Mouse (Mus musculus) macrophage (primary cell): Measurements from ENCODE around the gene Enpp6. TPM values are rescaled to one million over a fixed set of nuclear protein-coding genes. Genes with fewer than 3 reads are reported as not detected.
"Not testable (repeated sequence)": the region's sequence is repeated elsewhere in the genome, so short reads cannot be mapped to it uniquely, and the experiment has no call there.

Source experiments
- H3K27ac ChIP-seq: fragments of 350-480 bp; formaldehyde crosslinking; 2 replicates; pipeline ENCODE4 v1.9.0; 2021
- H3K36me3 ChIP-seq: fragments of 350-480 bp; formaldehyde crosslinking; 2 replicates; pipeline ENCODE4 v1.9.0; 2021; ENCODE audit errors: inconsistent target
- H3K4me3 ChIP-seq: fragments of 350-480 bp; formaldehyde crosslinking; 2 replicates; pipeline ENCODE4 v1.9.0; 2021; ENCODE audit errors: inconsistent target
- H3K79me2 ChIP-seq: fragments of 350-480 bp; formaldehyde crosslinking; 2 replicates; pipeline ENCODE4 v1.9.0; 2021; ENCODE audit errors: inconsistent target
- WGBS: methylation state at CpG from one replicate; pipeline ENCODE4 v1.1.7; 2026; ENCODE audit warnings: inconsistent platforms; ENCODE audit not compliant: missing documents; 5-methylcytosine and 5-hydroxymethylcytosine counted together
- polyA plus RNA-seq: library from polyadenylated mRNA; stranded (reverse); fragments of 250-400 nt; gene quantifications from 3 replicates; pipeline ENCODE4 v1.2.4, GENCODE M21; 2018; ENCODE audit warnings: inconsistent platforms

Gene Enpp6
- polyA plus RNA-seq, 1 experiment from 2014 or later, result 0.19 TPM

DNA sequence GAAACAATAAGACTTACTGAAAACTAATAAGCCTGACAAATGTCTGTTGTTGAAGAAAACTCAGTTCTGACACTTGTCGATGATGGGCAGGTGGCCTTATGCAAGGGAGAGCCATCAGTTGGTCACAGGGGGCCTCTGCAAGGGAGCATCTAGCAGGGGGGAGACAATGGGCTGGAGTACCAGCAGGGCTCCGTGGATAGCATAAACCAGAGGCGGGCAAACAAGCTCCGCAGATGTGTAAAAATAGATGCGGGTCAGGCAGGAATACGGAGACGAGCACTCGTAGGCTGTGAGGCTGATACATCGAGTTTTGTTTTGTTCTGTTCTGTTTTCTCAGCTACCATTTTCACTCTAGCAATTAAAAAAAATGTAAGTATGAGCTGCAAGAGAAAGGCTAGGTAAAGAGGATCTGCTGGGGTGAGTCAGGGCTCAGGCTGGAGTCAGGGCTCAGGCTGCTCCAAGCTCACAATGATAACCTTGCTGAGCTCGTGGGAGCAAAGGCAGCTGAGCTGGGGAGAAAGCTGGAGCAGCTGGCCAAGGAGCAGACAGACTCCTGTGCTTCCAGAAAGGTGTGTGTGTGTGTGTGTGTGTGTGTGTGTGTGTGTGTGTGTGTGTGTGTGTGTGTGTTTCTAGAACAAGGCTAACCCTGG is 40.3 kb downstream of the Enpp6 start:
- WGBS, result 91% methylated on average over 10 of the region's 10 CpGs
- H3K79me2 ChIP-seq, result no peaks in the 10 kb centered on the region
- no peak overlapping the region for H3K4me3 ChIP-seq
- H3K36me3 ChIP-seq, result no peaks in the 10 kb centered on the region
- H3K27ac ChIP-seq, result no peak overlapping the region

DNA sequence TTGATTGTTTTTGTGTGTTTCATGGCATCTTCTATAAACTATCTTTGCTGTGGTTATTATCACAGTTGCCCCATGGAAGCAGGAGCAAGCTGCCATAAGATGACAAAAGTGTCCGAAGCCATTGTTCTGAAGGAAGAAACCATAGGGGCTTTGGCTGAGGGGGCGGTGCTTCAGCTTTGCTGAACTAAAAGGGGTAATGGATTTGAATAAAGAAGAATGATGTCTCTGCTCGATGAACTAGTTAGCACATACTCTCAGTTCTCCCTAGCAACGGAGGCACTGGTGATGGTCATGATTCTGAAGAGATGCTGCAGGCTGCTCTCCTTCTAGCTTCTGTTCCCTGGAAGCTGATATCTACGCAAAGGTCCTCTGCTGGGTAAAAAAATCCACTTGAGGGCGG is 41.8 kb downstream of the Enpp6 start:
- no peak overlapping the region for H3K4me3 ChIP-seq
- WGBS, result 85% methylated on average over 6 of the region's 6 CpGs
- H3K27ac ChIP-seq, result no peak overlapping the region
- H3K36me3 ChIP-seq, result no peaks in the 10 kb centered on the region
- no peaks in the 10 kb centered on the region for H3K79me2 ChIP-seq

DNA sequence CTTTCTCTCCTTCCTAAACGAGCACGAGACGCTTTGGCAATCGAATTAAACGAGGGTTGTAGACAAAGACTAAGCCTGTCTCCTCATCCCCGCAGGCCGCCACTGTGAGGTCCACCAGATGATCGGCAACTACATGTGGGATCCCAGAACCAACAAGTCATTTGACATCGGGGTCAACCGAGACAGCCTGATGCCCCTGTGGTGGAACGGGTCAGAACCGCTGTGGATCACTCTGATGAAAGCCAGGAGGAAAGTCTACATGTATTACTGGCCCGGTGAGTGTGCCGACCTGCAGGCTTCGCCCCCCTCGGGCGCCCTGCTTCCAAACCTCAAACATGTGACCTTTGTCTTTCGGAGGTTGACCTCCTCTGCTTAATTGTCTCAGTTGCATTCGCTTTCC is 43.6 kb downstream of the Enpp6 start:
- WGBS, result 96% methylated on average over 19 of the region's 19 CpGs
- no peak overlapping the region for H3K4me3 ChIP-seq
- no peaks in the 10 kb centered on the region for H3K79me2 ChIP-seq
- H3K36me3 ChIP-seq, result no peaks in the 10 kb centered on the region
- H3K27ac ChIP-seq, result no peak overlapping the region

DNA sequence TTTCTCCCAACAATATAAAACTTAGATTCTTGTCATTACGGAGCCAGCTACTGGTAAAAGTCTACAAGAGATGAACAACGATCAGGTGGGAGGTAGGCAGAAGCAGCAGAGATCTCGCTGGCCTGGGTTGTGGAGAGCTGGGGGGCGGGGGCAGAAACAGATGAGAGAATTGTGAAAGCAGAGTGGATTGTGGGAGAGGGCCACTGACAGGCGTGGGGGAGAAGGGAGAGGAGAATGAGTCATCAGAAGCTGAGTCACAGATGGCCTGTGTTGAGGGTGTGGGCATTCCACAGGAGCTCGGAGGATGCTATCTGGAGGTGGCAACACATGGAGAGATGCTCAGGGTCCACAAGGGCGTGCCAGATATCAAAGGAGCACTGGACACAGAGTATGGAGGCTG is 45.4 kb downstream of the Enpp6 start:
- no peak overlapping the region for H3K4me3 ChIP-seq
- H3K79me2 ChIP-seq, result no peaks in the 10 kb centered on the region
- H3K36me3 ChIP-seq, result no peaks in the 10 kb centered on the region
- no peak overlapping the region for H3K27ac ChIP-seq
- 64% methylated on average over 7 of the region's 7 CpGs for WGBS

DNA sequence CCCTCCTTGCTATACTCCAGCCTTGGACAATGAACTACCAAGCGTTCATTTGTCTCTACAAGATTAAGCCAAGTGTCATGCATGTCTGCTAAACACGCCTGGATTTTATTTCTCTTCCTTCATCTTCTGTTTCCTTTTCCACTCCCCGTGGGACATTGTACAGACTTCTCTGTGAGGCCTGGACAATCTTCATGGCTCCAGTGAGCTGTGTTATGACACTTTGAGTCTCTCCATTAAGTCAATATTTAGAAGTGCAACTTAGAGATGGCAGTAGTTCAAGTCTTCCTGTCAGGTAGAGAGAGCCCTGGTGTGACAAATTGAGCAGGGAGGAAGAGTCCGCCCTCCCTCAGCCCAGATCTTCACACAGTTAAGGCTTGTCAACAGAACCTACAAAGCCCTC is 47.3 kb downstream of the Enpp6 start:
- Histone ChIP-seq H3K79me2 (no peaks in the 10 kb centered on the region), H3K27ac (no peak overlapping the region), H3K4me3 (no peak overlapping the region), H3K36me3 (no peaks in the 10 kb centered on the region)
- 90% methylated on average over 4 of the region's 4 CpGs for WGBS

DNA sequence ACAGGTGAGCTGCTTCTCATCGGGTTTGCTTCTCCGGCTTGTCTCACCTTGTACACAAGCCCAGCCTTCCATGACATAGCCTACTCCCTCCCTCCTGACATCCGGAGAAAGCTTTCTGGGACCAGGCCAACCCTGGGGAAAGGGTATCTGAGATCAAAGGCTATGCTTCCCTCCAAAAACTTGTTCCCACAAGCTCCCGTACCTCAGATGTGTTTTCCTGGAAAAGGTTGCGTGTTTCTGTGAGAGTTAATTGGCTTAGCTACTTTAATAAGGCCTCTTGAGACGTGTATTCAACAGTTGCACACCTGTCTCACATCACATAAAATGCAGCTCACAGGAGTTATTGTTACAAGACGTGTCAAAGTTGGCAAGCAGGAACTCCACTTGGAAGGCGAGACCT is 49.8 kb downstream of the Enpp6 start:
- no peaks in the 10 kb centered on the region for H3K36me3 ChIP-seq
- WGBS, result 90% methylated on average over 8 of the region's 8 CpGs
- H3K27ac ChIP-seq, result no peak overlapping the region

DNA sequence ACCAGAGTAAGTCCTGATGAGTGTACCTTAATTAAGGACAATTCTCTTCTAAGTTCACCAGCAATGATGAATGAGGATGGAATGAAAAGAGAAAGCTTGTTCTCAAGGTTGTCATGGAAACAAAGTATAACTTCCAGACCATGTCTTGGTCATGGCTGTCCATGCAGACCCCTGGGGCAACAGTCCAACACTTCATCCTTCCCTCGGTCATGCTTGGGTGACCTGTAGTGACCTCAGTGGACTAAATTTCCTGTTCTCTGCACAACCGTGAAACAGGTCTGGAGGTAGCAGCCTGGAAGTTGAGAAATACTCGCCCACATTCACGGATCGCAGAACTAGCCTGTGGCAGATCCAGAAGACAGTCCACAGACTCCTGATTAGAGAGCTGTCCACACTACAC is 50.7 kb downstream of the Enpp6 start:
- Histone ChIP-seq H3K4me3 (no peak overlapping the region), H3K27ac (no peak overlapping the region), H3K79me2 (no peaks in the 10 kb centered on the region), H3K36me3 (no peaks in the 10 kb centered on the region)
- WGBS, result 75% methylated on average over 5 of the region's 5 CpGs

More for the DNA sequence above, 49.8 kb downstream of the Enpp6 start:
- Histone ChIP-seq H3K79me2 (no peaks in the 10 kb centered on the region), H3K4me3 (no peak overlapping the region)

DNA sequence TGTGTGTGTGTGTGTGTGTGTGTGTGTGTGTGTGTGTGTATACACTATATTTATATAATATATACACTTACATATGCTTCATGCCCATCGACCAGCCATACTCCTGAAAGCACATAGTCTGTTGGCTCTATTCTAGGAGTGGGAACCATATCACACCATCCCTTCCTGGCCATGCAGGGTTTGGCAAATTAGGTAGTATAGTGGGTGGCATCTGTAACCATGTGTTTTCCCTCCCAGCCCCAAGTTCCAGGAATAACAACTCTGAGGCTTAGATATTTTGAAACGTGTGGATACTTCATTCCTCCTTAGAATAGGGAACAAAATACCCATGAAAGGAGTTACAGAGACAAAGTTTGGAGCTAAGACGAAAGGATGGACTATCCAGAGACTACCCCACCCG is 53.5 kb downstream of the Enpp6 start:
- not testable (repeated sequence) for H3K79me2 ChIP-seq, H3K27ac ChIP-seq, H3K4me3 ChIP-seq, H3K36me3 ChIP-seq
- WGBS, result 92% methylated on average over 2 of the region's 4 CpGs

DNA sequence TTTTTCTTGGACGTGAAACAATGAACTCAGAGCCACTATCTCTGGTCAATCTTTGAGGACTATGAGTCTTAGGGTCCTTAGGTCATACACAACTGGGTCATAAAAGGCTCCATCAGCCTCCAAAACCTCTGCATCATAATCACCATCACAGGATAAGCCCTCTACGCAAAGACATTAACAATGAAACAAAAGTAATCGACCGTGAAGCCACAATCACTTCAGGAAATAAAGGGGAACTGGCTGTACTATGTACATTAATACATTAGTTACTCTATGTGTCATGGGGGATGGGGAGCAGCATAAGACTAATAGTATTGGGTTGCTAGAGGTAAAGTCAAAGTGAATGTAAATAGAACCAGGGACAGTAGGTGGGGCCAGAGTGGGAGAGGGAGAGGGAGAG is 59.7 kb downstream of the Enpp6 start:
- 57% methylated on average over 4 of the region's 4 CpGs for WGBS
- Histone ChIP-seq H3K36me3 (no peaks in the 10 kb centered on the region), H3K27ac (no peak overlapping the region), H3K79me2 (no peaks in the 10 kb centered on the region), H3K4me3 (no peak overlapping the region)

DNA sequence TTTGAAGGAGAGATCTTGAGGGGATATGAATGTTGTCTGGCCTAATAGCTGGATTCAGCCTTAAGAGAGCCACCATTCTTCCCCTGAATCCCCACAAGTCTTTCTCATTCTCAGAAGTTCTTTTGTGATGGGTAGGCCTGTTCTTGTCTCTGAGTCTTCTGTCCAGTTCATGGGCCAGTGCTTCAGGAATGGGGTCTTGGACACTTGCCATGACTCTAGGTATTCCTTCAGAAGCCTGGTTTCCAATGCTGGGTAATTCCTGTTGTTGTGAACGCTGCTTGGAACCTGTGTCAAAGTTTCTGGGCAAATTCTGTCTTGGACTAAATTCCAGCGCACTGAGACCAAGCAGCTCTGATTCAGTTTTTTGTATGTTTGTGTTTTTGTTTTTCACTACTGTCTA is 60.5 kb downstream of the Enpp6 start:
- Histone ChIP-seq H3K36me3 (no peaks in the 10 kb centered on the region), H3K4me3 (no peak overlapping the region), H3K79me2 (no peaks in the 10 kb centered on the region), H3K27ac (no peak overlapping the region)
- 100% methylated on average over 2 of the region's 2 CpGs for WGBS

DNA sequence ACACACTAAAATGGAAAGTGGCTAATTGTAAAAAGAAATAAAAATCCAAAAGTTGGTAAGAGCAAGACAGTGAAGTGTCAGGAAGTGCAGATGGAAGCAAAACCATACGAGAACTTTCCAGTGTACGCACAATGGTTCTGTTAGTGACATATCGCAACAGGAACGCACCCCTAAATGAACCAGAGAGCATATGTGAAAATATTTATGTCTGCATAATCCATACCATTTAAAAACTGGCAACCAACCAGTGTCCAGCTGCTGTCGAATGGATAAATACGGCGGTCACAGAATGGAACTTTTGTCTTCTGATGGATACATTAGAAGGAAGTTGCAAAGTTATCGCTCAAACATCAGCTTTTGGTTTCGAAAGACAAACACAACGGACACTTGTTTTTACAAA is 61.9 kb downstream of the Enpp6 start:
- Histone ChIP-seq H3K4me3 (no peak overlapping the region), H3K36me3 (no peaks in the 10 kb centered on the region), H3K79me2 (no peaks in the 10 kb centered on the region), H3K27ac (no peak overlapping the region)
- 85% methylated on average over 10 of the region's 10 CpGs for WGBS

DNA sequence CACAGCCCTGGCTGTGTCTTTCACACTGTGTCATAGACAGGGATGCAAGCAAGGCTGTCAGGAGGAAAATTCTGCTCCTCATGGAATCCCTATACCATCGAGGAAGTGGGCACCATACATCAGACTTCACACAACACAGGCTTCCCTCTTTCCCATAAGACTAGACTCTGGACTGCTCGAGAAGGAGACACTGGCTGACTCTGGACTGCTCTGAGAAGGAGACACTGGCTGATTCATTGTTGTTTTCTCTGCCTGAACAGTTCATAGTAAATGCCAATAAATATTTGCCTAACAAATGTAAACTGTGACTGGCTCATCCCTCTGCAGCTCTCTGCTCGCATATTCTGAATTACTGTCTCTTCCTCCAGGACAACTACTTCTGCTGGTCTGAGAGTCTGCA is 66.0 kb downstream of the Enpp6 start:
- no peaks in the 10 kb centered on the region for H3K36me3 ChIP-seq
- 79% methylated on average over 3 of the region's 3 CpGs for WGBS
- no peak overlapping the region for H3K4me3 ChIP-seq
- no peaks in the 10 kb centered on the region for H3K79me2 ChIP-seq
- H3K27ac ChIP-seq, result no peak overlapping the region

DNA sequence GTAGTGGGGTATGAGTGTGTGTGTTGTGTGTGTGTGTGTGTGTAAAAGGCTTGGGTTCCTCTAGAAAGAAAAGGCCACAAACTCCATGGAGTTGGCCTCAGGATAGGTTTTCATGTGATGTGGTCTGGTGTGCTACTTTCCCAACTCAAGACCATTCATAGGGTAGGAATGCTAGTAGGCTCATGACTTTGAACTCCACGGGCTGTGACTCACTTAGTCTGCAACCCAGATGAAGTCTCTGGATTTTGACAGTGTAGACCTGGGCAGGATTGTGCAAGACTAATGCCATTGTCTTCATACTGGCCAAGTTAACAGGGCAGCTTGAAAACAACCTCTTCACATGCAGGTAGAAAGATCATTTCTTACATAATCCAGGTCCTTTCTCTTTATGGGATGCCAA is 69.4 kb downstream of the Enpp6 start:
- H3K79me2 ChIP-seq, result no peaks in the 10 kb centered on the region
- no peak overlapping the region for H3K27ac ChIP-seq
- H3K4me3 ChIP-seq, result no peak overlapping the region
- H3K36me3 ChIP-seq, result no peaks in the 10 kb centered on the region
- 87% methylated on average over 1 of the region's 1 CpGs for WGBS

DNA sequence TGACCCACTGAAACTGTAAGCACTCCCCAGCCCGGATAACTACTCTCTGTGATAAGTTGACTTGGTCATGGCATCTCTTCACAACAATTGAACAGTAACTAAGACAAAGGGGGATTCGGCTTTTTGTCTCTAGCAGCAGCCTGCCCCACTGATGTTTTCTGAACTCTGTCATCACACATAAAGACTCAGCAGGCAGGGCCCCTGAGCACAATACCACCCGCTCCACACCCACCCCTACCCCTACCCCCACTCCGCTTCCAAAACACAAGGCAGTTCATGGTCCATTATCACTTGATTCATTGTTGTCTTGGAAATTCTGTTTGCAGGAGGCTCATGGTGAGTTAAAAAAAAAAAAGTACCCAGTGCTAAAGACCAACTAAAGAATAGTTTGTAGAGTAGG is 71.8 kb downstream of the Enpp6 start:
- WGBS, result 87% methylated on average over 4 of the region's 4 CpGs
- Histone ChIP-seq H3K79me2 (no peaks in the 10 kb centered on the region), H3K4me3 (no peak overlapping the region), H3K27ac (no peak overlapping the region), H3K36me3 (no peaks in the 10 kb centered on the region)

DNA sequence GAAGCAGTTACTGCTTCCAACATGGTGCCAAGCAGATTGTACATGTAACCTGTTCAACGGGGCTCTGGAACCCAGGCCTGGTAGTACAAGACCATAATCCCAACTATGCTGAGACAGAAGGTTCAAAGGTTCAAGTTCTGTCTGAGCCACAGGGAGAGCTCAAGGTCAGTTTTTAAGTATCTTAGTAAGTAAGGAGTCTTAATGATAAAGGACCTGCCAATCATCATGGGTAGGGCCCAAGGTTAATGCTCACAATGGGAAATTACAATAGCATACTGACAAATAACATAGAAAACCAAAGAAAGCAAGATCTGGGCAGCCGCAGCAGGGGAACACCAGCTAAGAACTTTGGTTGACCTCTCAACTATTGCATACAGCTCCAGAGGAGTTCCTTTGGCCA is 72.3 kb downstream of the Enpp6 start:
- H3K36me3 ChIP-seq, result no peaks in the 10 kb centered on the region
- no peaks in the 10 kb centered on the region for H3K79me2 ChIP-seq
- H3K4me3 ChIP-seq, result no peak overlapping the region
- 80% methylated on average over 2 of the region's 2 CpGs for WGBS
- no peak overlapping the region for H3K27ac ChIP-seq

DNA sequence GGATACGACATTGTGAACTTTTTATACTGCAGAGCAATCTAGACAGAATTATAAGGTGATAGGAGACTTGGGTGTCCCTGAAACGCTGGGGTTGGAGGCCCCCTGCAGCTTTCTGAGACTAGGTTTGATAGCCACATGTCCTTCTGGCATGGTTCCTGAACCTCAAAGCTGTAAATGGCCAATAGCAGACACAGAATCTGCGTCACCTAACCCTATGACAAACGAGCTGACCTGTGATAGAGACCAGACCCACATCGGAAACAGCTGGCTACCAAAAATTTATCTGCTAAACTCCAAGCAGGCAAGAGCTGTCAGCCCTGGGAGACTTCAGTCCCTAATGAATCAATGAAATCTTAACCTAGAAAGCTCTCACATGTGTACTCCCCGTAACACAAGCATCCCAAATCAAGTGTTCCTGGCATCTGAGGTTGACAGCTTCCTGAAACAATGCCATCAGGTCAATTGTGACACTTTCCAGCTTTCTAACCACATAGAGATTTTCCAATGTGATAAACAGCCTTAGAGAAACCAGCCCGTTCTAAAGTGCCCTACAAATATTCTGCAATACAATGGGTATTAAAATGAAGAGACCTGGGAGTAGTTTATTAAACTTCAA is 74.5 kb downstream of the Enpp6 start:
- Histone ChIP-seq H3K4me3 (no peak overlapping the region), H3K79me2 (no peaks in the 10 kb centered on the region), H3K36me3 (no peaks in the 10 kb centered on the region), H3K27ac (no peak overlapping the region)
- WGBS, result 66% methylated on average over 7 of the region's 7 CpGs
